Mouse (Mus musculus) 416B (cell line): Measurements from ENCODE around the gene Atp13a3.
"Not testable (repeated sequence)": the region's sequence is repeated elsewhere in the genome, so short reads cannot be mapped to it uniquely, and the experiment has no call there.

Experiments
- DNase-seq: peaks from one replicate; pipeline ENCODE4 v3.0.0; 2011; ENCODE audit warnings: low read depth

Gene Atp13a3

DNA sequence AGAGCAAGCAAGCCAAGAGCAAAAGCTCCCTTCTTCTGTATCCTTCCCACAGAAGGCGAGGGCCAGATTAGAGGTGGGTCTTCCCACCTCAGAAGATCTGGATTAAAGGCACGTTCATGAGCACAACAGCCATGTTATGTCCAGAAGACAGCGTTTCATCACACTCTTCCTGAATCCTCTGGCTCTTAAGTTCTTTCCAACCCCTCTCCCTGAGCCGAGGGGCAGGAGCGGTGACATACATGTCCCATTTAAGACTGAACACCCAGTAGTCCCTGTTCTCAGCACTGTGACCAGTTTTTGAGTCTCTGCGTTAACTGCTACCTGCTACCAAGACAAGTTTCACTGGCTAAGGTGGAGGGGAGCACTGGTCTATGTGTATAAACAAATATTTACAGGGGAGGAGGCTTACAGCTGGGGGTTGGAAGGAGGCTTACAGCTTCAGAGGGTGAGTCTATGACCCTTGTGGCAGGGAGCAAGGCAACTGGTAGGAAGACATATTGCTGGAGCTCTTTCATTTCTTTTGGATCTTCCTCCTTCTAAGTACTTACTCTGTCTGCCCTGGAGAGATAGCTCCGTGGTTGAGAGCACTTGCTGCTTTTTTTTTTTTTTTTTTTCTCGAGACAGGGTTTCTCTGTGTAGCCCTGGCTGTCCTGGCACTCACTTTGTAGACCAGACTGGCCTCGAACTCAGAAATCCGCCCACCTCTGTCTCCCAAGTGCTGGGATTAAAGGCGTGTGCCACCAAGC is at the start of gene Atp13a3:
Atp13a3 (minus strand) TSS at position 51 of the 746 bp plus-strand sequence.
- no peak for DNase-seq

- peak; percentile 92 for DNase-seq
Measured at GRCm38 (mm10) chr16:30453213-30453975, 47.6 kb upstream of the Atp13a3 start.

- not testable (repeated sequence) for DNase-seq
Measured at GRCm38 (mm10) chr16:30451174-30451573, 45.4 kb upstream of the Atp13a3 start.

GRCm38 (mm10) chr16:30449017-30449416 is 43.2 kb upstream of the Atp13a3 start:
- peak; percentile 27 for DNase-seq

DNA sequence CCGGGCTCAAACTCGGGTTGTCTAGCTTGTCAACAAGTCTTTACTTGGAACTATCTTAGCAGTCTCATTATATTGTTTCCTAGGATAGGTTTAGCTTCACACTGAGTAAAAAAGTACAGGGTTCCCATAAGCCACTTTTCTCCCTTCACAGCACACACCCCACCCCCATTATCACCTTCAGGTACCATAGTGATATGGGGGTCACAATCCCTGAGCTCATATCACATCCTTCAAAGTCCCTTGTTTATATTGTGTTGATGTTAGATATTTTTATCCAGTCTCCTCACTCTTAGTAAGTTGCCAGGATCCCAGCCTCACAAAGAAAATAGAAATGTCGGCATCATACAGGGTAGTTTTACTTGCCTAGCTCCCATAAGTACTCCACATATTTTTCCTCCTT is 42.4 kb upstream of the Atp13a3 start:
- no peak for DNase-seq

DNA sequence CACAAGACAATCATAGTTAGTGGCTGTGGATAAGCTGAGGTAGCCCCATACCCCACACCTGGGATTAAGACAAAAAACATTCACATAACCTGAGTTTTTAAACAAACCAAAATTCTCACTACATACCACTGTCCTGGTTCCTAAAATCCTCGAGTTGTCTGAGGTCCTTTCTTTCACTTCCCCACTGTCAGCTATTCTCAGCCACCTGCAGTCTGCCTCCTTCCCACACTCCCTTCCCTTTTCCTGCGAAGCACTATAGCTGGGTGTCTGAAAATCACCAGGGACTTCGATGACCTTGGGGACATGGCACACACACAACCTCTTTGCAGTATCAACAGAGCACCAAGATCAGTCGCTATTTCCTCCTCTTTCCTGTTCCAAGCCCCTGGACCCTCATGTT is 41.9 kb upstream of the Atp13a3 start:
- DNase-seq = no peak

DNA sequence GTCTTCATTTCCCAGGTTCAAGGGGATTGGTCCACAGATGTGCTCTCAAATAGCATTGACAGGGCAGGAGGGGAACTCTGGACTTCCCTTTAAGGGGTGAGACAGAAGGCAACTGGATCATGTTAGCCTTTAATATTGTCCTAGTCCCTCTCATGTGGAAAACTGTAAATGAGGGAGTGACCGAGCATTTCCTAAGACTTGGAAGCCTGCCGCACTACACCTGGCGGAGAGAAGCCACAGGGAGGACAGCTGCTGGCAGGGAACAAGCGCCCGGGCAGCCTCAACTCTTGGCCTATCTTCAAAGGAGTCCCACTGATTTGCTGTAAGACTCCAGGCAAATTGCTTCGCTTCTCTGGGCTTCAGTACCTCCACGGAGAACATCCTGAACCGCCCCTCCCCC is 37.6 kb upstream of the Atp13a3 start:
- no peak for DNase-seq

DNA sequence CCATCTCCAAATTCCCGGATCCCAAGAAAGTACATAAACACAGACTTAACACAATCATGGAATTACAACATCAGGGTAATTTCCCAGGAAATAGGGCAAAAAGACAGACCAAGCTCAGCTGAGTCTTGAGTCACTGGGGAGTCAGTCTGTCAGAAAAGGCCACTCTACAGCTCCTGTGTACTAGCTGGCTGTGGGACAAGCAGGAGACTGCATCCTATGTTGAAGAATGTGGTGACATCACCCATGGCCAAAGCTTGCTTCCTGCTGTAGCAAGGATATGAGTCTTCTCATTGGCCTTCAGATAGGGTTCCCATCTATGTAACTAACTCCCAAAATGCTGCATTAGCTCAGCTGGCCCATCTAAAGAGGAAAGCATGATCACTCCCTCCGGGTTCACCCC is 36.7 kb upstream of the Atp13a3 start:
- peak; percentile 32 for DNase-seq

DNA sequence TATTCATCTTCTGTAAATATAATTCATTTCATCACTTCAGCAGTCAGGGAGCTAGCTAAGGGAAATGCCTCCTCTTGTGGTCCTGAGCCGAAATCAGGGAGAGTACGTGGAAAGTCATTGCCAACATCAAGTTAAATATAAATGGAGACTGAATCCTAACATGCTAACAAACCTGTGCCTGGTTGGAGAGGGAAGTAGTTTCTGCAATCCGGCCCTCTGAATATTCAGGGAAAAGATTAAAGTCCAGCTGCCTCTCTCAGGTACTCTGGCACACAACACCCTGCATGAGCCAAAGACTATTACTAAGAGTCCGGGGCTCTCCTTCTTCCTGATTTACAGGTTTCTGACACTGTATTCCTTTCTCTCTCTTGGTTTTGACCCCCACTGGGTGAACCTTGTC is 35.6 kb upstream of the Atp13a3 start:
- DNase-seq = no peak

GRCm38 (mm10) chr16:30439841-30440240 is 34.1 kb upstream of the Atp13a3 start:
- no peak for DNase-seq

DNA sequence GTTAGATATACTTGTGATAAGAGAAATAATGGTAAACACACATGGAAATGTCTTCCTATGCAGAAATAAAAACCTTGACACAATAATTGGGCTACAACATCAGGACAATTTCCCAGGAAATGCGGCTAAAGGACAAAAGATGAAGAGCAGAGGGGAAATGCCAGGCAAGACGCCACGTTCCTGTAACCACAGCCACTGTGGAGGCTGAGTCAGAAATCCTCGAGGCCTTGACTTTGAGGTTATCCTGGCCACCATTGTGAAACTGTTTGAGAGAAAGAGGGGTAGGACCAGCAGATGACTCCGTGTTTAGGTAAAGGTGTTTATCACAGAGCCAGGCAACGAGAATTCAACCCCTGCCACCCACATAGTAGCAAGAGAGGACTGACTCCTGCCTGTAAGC is 33.6 kb upstream of the Atp13a3 start:
- peak; percentile 44 for DNase-seq

DNA sequence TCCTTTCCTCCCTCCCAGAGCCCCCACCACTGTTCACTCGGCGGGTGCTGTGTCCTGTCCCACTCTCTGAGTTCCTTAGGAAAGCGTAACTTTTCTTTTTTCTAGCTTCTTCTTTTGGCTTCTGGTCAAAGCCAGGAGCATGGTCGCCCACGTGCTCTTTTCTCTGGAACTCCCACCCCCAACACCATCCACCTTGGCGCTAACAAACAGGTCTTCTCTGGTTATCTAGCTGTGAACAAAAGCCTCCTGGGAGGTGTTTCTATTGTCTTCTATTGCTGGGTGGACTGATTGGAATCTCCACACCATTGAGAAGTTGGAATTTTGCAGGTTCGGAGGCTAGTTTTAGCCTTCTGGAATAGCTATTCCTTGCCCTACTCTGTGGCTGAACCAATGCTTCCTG is 30.5 kb upstream of the Atp13a3 start:
- DNase-seq = no peak

DNA sequence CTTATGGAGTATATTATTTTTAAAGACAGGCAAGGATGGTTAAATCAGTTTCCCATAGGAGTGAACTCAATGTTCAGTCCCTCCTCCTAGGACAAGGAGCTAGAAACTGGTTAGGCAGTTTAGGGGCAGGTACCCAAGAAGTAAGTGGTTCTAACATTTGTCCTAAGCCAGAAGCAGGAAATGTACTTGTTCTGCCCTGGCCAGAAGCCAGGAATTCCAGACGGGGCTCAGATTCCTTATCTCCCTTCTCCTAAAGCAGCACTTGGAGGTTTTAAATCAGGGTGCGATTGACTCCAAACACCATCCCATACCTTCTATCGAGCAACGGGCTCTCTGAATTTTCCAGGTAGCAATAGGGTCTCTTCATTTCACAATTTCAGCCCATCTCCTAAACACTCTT is 29.6 kb upstream of the Atp13a3 start:
- DNase-seq = no peak

DNA sequence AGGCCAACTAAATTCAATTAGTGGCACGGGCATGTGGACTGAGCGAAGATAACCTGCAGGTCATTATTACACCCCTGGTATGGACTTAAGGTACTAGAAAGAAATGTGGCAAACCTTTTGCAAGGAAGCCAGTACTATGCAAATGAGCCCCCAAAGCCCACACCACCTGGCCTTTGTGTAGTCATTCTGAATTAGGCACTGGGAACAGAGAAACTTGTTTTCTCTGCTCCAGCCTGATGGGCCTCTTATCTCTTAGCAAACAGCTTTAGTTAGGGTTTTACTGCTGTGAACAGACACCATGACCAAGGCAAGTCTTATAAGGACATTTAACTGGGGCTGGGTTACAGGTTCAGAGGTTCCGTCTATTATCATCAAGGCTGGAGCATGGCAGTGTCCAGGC is 27.4 kb upstream of the Atp13a3 start:
- DNase-seq = no peak

DNA sequence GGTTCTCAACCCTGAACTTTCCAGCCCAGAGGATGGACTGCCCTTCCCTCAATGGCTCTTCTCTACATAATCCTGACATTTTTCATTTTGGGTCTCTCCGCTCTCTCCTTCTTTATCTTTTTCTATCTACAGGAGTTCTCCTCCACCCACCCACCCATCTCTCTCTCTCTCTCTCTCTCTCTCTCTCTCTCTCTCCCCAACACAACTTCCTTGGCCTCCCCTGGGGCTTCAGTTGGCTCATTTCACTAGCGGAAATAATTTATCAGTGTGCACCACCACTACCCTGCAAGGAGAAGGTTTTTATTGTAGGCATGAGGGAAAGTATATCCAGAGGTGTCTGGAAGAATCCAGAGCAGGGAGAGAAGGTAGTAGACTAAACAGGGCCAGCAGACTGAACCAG is 26.3 kb upstream of the Atp13a3 start:
- DNase-seq = no peak

GRCm38 (mm10) chr16:30430512-30431088 is 24.8 kb upstream of the Atp13a3 start:
- DNase-seq = no peak

DNA sequence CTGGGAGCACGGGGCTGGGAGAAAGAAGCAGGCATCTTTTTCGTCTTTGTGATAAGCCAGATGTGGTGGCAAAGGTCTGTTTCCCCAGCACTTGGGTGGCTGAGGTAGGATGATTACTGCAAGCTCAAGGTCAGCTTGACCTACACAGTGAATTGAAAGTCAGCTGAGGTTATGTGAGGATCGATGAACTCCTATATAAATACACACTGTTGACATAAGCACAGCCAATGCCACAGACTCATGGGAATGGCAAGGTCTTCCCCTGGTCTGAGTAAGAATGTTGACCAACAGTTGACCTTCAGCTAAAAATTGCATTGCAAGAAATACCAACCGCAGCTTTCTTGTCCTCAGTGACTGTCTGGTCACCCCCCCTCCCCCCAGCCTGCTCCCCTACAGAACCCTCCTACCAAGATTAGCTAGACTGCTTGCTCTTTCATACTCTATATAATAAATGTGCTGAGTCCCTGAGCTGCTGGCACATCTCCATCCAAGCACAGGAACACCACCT is 23.0 kb upstream of the Atp13a3 start:
- DNase-seq = peak; percentile 56

DNA sequence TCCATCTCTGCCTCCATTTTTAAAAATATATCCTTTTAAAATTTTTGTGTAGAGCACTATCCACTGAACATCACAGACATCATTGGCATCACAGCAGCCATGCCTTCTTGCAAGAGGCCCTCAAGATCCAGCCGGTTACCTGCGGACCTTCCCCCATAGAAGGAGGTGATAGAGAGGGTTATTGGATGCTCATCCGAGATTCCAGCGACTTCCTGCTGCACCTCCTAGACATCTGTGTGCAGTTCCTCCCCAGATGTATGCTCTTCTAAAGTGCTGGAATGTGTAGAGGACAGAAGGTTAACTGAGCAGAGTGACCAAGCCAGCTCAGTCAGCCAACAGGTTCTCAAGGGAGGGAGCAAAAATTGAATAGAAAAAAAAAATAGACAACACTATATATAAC is 21.7 kb upstream of the Atp13a3 start:
- DNase-seq = no peak

DNA sequence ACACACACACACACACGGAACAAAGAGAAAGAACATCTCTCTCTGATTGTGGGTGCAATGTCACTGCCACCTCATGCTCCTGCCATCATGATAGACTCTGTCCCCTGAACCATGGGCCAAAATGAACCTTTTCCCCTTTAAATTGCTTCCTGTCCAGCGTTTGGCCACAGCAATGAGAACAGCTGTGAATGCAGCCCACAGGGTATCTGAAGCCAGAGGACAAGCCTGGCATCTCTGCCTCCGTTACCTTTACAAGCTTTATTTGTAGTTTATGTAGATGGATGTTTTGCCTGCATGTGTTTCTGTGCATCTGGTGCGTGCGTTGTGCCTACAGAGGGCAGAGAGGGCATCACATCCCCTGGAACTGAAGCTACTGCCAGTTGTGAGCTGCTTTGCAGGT is 21.2 kb upstream of the Atp13a3 start:
- no peak for DNase-seq

DNA sequence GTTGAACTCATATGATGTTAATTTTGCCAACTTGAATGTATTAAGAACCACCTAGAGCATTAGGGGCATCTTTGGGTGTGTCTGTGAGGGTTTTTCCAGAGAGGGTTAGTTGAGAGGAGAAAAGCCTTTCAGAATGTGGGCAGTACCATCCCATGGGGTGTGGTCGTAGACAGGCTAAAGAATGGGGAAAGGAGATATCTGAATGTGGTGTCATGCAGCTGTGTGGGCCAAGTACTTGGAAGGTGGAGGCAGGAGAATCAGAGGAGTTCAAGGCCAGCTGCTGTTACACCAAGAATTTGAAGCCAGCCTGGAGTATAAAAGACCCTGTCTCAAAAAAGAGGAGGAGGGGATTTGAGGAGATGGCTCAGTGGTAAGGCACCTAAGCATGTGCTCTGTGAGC is 20.2 kb upstream of the Atp13a3 start:
- no peak for DNase-seq

GRCm38 (mm10) chr16:30424053-30424452 is 18.3 kb upstream of the Atp13a3 start:
- no peak for DNase-seq

DNA sequence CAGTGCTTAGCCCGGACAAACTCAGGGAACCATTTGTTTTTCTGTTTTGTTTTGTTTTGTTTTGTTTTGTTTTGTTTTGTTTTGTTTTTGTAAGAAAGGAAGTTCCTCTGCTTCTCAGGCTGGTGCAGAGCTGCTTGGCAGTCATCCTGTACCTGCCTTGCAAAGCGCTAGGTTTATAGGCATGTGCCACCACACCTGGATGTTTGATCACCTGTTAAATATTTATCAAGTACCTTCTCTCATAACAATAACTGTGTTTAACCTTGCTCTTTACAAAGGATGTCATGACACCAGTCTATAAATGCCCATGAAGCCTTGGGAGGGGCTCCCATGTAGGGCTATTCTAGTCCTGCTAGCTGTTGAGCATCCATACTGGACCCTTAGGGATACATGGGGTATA is 10.9 kb upstream of the Atp13a3 start:
- no peak for DNase-seq

GRCm38 (mm10) chr16:30416284-30416683 is 10.5 kb upstream of the Atp13a3 start:
- peak; percentile 81 for DNase-seq
